Mouse (Mus musculus) spleen, adult 2 months (tissue): ENCODE measurements around the gene Iah1.

ENCODE experiments used
- CTCF ChIP-seq: fragments of 200-500 bp; IDR thresholded peaks from 2 replicates; pipeline ENCODE4 v1.5.1; 2011; ENCODE audit warnings: mild to moderate bottlenecking, inconsistent platforms; ENCODE audit not compliant: insufficient read depth, insufficient read length, insufficient replicate concordance; ENCODE audit errors: extremely low read depth
- POLR2A ChIP-seq: fragments of 200-500 bp; IDR thresholded peaks from 2 replicates; pipeline ENCODE4 v1.6.1; 2011; ENCODE audit warnings: low read depth, low read length, inconsistent platforms

- TF ChIP-seq POLR2A (peak; percentile 81), CTCF (no peak)
Measured at GRCm38 (mm10) chr12:21315923-21316868, at the start of gene Iah1.
